Mouse (Mus musculus) bone marrow macrophage, adult 2 months (primary cell): ENCODE data around the gene Prkra.

Source experiments
- CTCF ChIP-seq: IDR thresholded peaks from 2 replicates; pipeline ENCODE4 v1.5.1; 2012; ENCODE audit warnings: low read depth, mild to moderate bottlenecking, low read length, moderate library complexity
- POLR2A ChIP-seq: IDR thresholded peaks from 2 replicates; pipeline ENCODE4 v1.6.1; 2012; ENCODE audit warnings: mild to moderate bottlenecking, low read depth, low read length, borderline replicate concordance

DNA sequence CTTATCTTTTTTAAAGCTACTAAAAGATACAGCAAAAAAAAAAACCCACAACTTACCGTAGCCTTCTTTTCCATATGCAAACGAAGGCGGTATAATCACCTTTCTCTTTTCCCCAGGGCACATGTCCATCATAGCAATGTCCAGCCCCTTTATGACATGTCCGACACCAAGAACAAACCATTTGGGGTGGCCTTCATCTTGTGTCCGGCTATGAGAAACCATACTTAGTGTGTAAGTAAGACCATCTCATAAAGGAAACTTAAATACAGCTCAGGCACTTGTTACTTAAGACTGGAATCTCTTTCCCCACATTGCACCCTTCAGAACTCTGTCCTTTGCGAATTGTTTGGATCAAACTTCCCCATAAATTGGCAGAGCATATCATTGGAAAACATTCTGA, 23.8 kb upstream of the Prkra start:
- TF ChIP-seq POLR2A (no peak), CTCF (no peak)
